Mouse (Mus musculus) layer of hippocampus, postnatal 14 days (tissue): Measurements from ENCODE around the gene Mmp11. TPM values are rescaled to one million over a fixed set of nuclear protein-coding genes. Genes with fewer than 3 reads are reported as not detected.

Experiments
- total RNA-seq, 2 experiments: library from RNA; stranded (reverse); gene quantifications; 2 replicates each; pipeline ENCODE4 v1.2.3; 2021

Mmp11 gene
- total RNA-seq, 2 experiments from 2014 or later: 2.3 to 3.3 TPM

Other genes starting within 250 kb of the Mmp11 start
- 10 to 100 TPM; 66.9 to 81.2 TPM for gene Cabin1, start 172.2 kb downstream of the Mmp11 start, total RNA-seq
- gene Ddt, start 163.1 kb downstream of the Mmp11 start, total RNA-seq: 10 to 100 TPM; 37.8 to 42.2 TPM
- gene Gm20441, start 155.5 kb downstream of the Mmp11 start, total RNA-seq: not detected
- gene Gstt3, start 155.1 kb downstream of the Mmp11 start, total RNA-seq: 1 to 10 TPM; 1.3 to 2.5 TPM
- 1 to 10 TPM; 4.6 to 4.7 TPM for gene Gstt1, start 137.9 kb downstream of the Mmp11 start, total RNA-seq
- not detected for gene Gstt4, start 114.0 kb downstream of the Mmp11 start, total RNA-seq
- gene Gstt2, start 99.1 kb downstream of the Mmp11 start, total RNA-seq: 1 to 10 TPM; 3.5 to 4.0 TPM
- gene Mif, start 76.3 kb downstream of the Mmp11 start, total RNA-seq: 100 to 1,000 TPM; 563 to 640 TPM
- 1 to 10 TPM; 2.0 to 2.1 TPM for gene Derl3, start 43.1 kb downstream of the Mmp11 start, total RNA-seq
- gene Smarcb1, start 14.9 kb downstream of the Mmp11 start, total RNA-seq: 10 to 100 TPM; 80.6 to 84.5 TPM
- gene Chchd10, start 3.4 kb downstream of the Mmp11 start, total RNA-seq: 100 to 1,000 TPM; 286 to 309 TPM
- gene Gm867, start 4.2 kb upstream of the Mmp11 start, total RNA-seq: 1 to 10 TPM in 1 of 2 experiments, under 1 TPM in 1; 0.88 to 1.1 TPM
- gene Vpreb3, start 6.6 kb upstream of the Mmp11 start, total RNA-seq: not detected
- not detected for gene Gm5134, start 18.0 kb upstream of the Mmp11 start, total RNA-seq
- 10 to 100 TPM; 12.8 to 13.5 TPM for gene Zfp280b, start 96.2 kb upstream of the Mmp11 start, total RNA-seq
- gene Slc5a4b, start 174.5 kb upstream of the Mmp11 start, total RNA-seq: under 1 TPM in 1 of 2 experiments, not detected in 1; 0.09 TPM
- not detected for gene Slc5a4a, start 211.0 kb upstream of the Mmp11 start, total RNA-seq